In the genomic region with DNA sequence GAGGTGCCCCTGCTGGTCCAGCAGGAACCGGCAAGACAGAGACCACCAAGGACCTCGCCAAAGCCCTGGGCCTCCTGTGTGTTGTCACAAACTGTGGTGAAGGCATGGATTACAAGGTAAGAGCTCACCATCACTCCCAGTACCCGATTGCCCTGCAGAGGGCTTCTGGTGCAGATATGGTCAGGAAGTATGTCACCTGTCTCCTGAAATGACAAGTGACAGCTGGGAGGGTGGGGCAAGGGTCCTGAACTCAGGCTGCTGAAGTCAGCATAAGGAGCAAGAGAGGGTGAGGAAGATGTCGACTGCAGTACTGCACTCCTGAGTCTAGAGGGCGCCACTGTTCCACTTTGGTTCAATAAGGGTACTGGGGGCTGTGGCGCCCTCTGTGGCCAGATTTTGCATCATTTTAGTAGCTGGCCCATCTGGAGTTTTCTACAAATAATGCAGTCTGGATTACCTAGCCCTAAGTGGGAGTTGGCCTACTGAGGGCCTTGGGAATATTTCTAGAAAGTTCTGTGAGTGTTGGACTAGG, we compare ENCODE assay signal across 7 mouse cellular contexts. TPM values are rescaled to one million over a fixed set of nuclear protein-coding genes. Genes with fewer than 3 reads are reported as not detected.
DNase-seq lines count a peak whose midpoint lies in the region.

No protein-coding gene starts in this region.

- DNase-seq in urinary bladder, postnatal 25 days (ENCODE audit: low spot score): peak; percentile 19
- DNase-seq in urinary bladder, adult 2 months (ENCODE audit: low spot score): no peak
- DNase-seq in adrenal gland, postnatal 14 days: peak; percentile 87
- DNase-seq in embryo, embryonic 11.5 days (ENCODE audit: low read depth, low spot score): peak; percentile 23
- peak; percentile 26 for DNase-seq in kidney, postnatal 14 days
- peak; percentile 24 to 33 for DNase-seq in lung, adult 18-20 months
- peak; percentile 19 for DNase-seq in telencephalon, adult 2 months (ENCODE audit: low read depth, low spot score)

RNA-seq across cellular contexts. Expression of gene Dnah10, which starts 52.4 kb away (rescaled TPM):
- 0.15 and 0.36 TPM in 2 replicates for polyA plus RNA-seq in urinary bladder, adult 2 months (2012; rRNA removed)
- total RNA-seq in adrenal gland, postnatal 14 days (2021): 0.78 and 0.94 TPM in 2 replicates
